Mouse (Mus musculus) limb, embryonic 14.5 days (tissue): ENCODE measurements around the gene Phlpp1. TPM values are rescaled to one million over a fixed set of nuclear protein-coding genes. Genes with fewer than 3 reads are reported as not detected.
A peak's percentile ranks its signal among the peaks of the same experiment; 100 is the strongest.

Source experiments
- ATAC-seq: fragments of 200-750 bp; cut with Nextera tagmentation; 2 replicates; pipeline ENCODE4 v1.8.0; 2017; ENCODE audit warnings: low read depth, moderate number of reproducible peaks, moderate TSS enrichment; ENCODE audit not compliant: low FRiP score
- DNase-seq: peaks from one replicate; pipeline ENCODE4 v3.0.0-alpha.2; 2015; ENCODE audit warnings: low spot score
- H3K27ac ChIP-seq: fragments of 300-500 bp; sonication (generic); replicated peaks from 2 replicates; pipeline ENCODE4 v1.5.1; 2014; ENCODE audit warnings: low read depth, mild to moderate bottlenecking, low read length, moderate library complexity, mixed read lengths
- H3K27me3 ChIP-seq: fragments of 300-500 bp; sonication (generic); 2 replicates; pipeline ENCODE4 v1.6.1; 2014; ENCODE audit warnings: low read length, mixed read lengths; ENCODE audit not compliant: control insufficient read depth, insufficient read depth
- H3K36me3 ChIP-seq: fragments of 300-500 bp; sonication (generic); 2 replicates; pipeline ENCODE4 v1.6.1; 2014; ENCODE audit warnings: mild to moderate bottlenecking, low read length, moderate library complexity, mixed read lengths; ENCODE audit not compliant: control insufficient read depth, insufficient read depth
- H3K4me1 ChIP-seq: fragments of 300-500 bp; sonication (generic); 2 replicates; pipeline ENCODE4 v1.6.1; 2014; ENCODE audit warnings: antibody characterized with exemption, low read length, mixed read lengths; ENCODE audit not compliant: control insufficient read depth, insufficient read depth
- H3K4me2 ChIP-seq: fragments of 300-500 bp; sonication (generic); replicated peaks from 2 replicates; pipeline ENCODE4 v1.6.1; 2014; ENCODE audit warnings: low read depth, mild to moderate bottlenecking, low read length, moderate library complexity; ENCODE audit not compliant: severe bottlenecking
- H3K4me3 ChIP-seq: fragments of 300-500 bp; sonication (generic); replicated peaks from 2 replicates; pipeline ENCODE4 v1.5.1; 2014; ENCODE audit warnings: low read length
- H3K9ac ChIP-seq: fragments of 300-500 bp; sonication (generic); 2 replicates; pipeline ENCODE4 v1.6.1; 2014; ENCODE audit warnings: mild to moderate bottlenecking, low read depth, low read length, moderate library complexity; ENCODE audit not compliant: severe bottlenecking
- H3K9me3 ChIP-seq: fragments of 300-500 bp; sonication (generic); 2 replicates; pipeline ENCODE4 v1.6.1; 2016; ENCODE audit warnings: low read length; ENCODE audit not compliant: control insufficient read depth
- POLR2A ChIP-seq: fragments of 200-500 bp; IDR thresholded peaks from 2 replicates; pipeline ENCODE4 v1.8.0; 2012; ENCODE audit warnings: inconsistent platforms, mild to moderate bottlenecking, moderate library complexity, borderline replicate concordance; ENCODE audit not compliant: insufficient read depth, insufficient read length; ENCODE audit errors: extremely low read depth
- WGBS: fragments of 180-500 bp; shearing (Covaris S2); extraction: QIAGEN DNeasy Blood & Tissue Kit; methylation state at CpG from one replicate; pipeline ENCODE4 v1.1.7; 2014; 5-methylcytosine and 5-hydroxymethylcytosine counted together
- polyA plus RNA-seq, 2 experiments: library from polyadenylated mRNA; depleted of rRNA in 1 of 2; stranded (reverse) in 1 of 2; unstranded in 1 of 2; fragments of >200 nt; fragmentation: Nextera tagmentation in 1 of 2; extraction: Ambion mirVana in 1 of 2; gene quantifications; 2 replicates each; pipeline versions ENCODE4 v1.2.1 to v1.2.3; 2012 to 2014

Gene Phlpp1
- polyA plus RNA-seq, 2 experiments: 3.9 to 9.3 TPM

- ATAC-seq: no peak
- WGBS: 78% methylated on average over 1 of the region's 1 CpGs
Measured at GRCm38 (mm10) chr1:106241059-106241458, 69.5 kb downstream of the Phlpp1 start.

DNA sequence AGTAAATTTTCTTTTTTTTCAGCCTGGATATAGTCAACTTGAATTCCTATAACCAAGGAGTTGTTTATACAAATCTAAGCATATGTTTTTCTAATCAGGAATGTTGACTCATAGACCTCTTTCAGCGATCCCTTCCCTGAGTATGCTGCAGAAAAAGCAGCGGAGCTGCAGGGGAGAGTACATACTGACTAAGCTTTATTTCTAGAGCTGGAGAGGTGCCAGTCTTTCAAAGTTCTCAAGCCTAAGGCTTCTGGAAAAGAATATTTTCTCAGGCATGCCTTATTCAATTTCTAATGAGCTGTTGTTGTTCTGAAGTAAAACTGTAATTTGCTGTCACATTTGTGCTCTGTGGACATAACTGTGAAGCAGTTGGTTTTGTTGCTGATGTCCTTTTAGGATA is 70.6 kb downstream of the Phlpp1 start:
- Histone ChIP-seq H3K9ac (no peak overlapping the region), H3K4me3 (no peak overlapping the region), H3K4me2 (no peak overlapping the region), H3K27me3 (no peaks in the 10 kb centered on the region), H3K4me1 (peaks cover 3% of the 10 kb centered on the region; the same call in 1 of the 2 replicates), H3K9me3 (no peaks in the 10 kb centered on the region), H3K27ac (no peak overlapping the region), H3K36me3 (no peaks in the 10 kb centered on the region)
- 29% methylated on average over 2 of the region's 2 CpGs for WGBS
- peak; percentile 70; the same call in 1 of the 2 replicates for ATAC-seq
- DNase-seq: peak; percentile 81
- TF ChIP-seq POLR2A: no peak

More at GRCm38 (mm10) chr1:106241059-106241458, 69.5 kb downstream of the Phlpp1 start:
- Histone ChIP-seq H3K4me1 (peaks cover 3% of the 10 kb centered on the region; the same call in 1 of the 2 replicates), H3K9ac (no peak overlapping the region), H3K9me3 (no peaks in the 10 kb centered on the region), H3K4me2 (no peak overlapping the region), H3K27ac (no peak overlapping the region; the same call in 1 of the 2 replicates), H3K36me3 (no peaks in the 10 kb centered on the region), H3K4me3 (no peak overlapping the region), H3K27me3 (no peaks in the 10 kb centered on the region)
- TF ChIP-seq POLR2A: no peak
- DNase-seq: no peak

DNA sequence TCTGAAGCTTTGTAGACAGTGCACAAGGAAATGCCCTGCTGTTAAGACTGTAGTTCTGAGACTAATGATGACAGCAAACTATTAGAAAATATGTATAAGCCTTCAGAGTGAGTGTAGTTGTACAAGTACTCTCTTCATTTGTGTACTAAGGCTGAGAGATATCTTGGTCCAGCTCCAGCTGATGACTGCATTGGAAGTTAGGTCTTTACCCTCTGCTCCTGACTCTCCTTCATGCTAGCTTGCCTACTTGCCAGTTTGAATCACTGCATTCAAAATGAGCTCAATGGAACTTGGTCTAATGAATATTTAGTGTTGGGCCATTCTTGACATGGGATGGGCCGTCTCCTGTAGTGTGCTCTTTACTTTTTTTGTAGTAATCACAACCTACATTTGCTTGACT is 71.8 kb downstream of the Phlpp1 start:
- H3K9ac ChIP-seq: no peak overlapping the region
- no peak for ATAC-seq
- no peak overlapping the region for H3K27ac ChIP-seq
- H3K4me1 ChIP-seq: peaks cover 3% of the 10 kb centered on the region; the same call in 1 of the 2 replicates
- H3K9me3 ChIP-seq: no peaks in the 10 kb centered on the region
- no peaks in the 10 kb centered on the region for H3K36me3 ChIP-seq
- H3K4me3 ChIP-seq: no peak overlapping the region
- no peak for TF ChIP-seq POLR2A
- H3K27me3 ChIP-seq: no peaks in the 10 kb centered on the region
- WGBS: 93% methylated on average over 1 of the region's 1 CpGs
- DNase-seq: no peak
- H3K4me2 ChIP-seq: no peak overlapping the region

DNA sequence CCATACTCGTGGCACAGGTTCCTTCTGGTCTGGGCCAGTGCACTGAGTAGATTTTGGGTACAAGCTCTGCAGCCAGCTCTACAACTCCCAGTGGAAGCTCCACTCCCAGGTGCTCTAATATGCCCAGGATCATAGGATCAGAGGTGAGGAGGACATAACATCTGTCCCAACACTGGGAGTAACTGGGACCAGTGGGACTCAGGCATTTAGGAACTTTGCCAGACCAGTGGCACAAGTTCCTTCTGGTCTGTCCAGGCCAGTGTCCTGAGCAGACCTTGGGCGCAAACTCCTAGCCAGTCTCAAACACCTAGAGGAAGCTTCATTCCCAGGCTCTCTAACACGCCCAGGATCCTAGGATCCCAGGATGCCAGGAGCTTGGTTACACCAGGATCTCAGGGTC is 72.7 kb downstream of the Phlpp1 start:
- Histone ChIP-seq H3K4me3 (no peak overlapping the region), H3K27ac (no peak overlapping the region), H3K36me3 (no peaks in the 10 kb centered on the region), H3K4me2 (no peak overlapping the region), H3K27me3 (no peaks in the 10 kb centered on the region), H3K4me1 (peaks cover 3% of the 10 kb centered on the region; the same call in 1 of the 2 replicates), H3K9me3 (no peaks in the 10 kb centered on the region), H3K9ac (no peak overlapping the region)
- DNase-seq (no peak), ATAC-seq (no peak)
- WGBS: 79% methylated on average over 3 of the region's 3 CpGs
- TF ChIP-seq POLR2A: no peak

- no peak overlapping the region for H3K4me3 ChIP-seq
- no peaks in the 10 kb centered on the region for H3K36me3 ChIP-seq
- no peak overlapping the region for H3K27ac ChIP-seq
- no peak for TF ChIP-seq POLR2A
- H3K27me3 ChIP-seq: no peaks in the 10 kb centered on the region
- H3K4me1 ChIP-seq: no peaks in the 10 kb centered on the region
- WGBS: 88% methylated on average over 1 of the region's 1 CpGs
- H3K9ac ChIP-seq: no peak overlapping the region
- H3K9me3 ChIP-seq: no peaks in the 10 kb centered on the region
- DNase-seq (no peak), ATAC-seq (no peak)
- H3K4me2 ChIP-seq: no peak overlapping the region
Measured at GRCm38 (mm10) chr1:106254047-106254446, 82.5 kb downstream of the Phlpp1 start.

DNA sequence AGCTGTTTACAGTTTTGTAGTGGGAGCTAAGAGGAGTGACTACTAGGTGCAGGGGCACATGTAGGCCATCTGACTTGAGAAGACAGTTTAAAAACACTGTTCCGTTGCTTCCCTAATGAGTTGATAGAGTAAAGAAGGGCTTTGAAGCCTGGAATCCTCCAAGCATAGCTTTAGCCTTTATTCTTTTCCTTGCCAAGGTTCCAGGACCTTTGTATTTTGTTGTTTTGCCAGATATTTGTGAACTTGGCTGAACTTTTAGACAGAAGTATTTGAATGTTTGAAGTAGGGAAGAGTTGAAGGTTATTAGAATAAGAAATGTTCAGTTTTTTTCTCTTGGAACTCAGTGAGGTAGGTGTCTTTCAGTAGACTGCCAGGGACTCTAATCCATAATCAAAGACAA is 85.6 kb downstream of the Phlpp1 start:
- H3K9me3 ChIP-seq: no peaks in the 10 kb centered on the region
- DNase-seq: no peak
- H3K4me1 ChIP-seq: no peaks in the 10 kb centered on the region
- no peak overlapping the region for H3K4me2 ChIP-seq
- no peaks in the 10 kb centered on the region for H3K27me3 ChIP-seq
- TF ChIP-seq POLR2A: no peak
- H3K27ac ChIP-seq: no peak overlapping the region
- ATAC-seq: no peak
- H3K9ac ChIP-seq: no peak overlapping the region
- WGBS: 70% methylated on average over 1 of the region's 1 CpGs
- no peak overlapping the region for H3K4me3 ChIP-seq
- no peaks in the 10 kb centered on the region for H3K36me3 ChIP-seq
